Mouse (Mus musculus) brain, adult 2 months (tissue): Measurements from ENCODE around the gene St3gal3.

Experiments used
- DNase-seq: peaks from one replicate; pipeline ENCODE4 v3.0.0; 2011; ENCODE audit warnings: low read depth, low spot score

The St3gal3 gene

DNA sequence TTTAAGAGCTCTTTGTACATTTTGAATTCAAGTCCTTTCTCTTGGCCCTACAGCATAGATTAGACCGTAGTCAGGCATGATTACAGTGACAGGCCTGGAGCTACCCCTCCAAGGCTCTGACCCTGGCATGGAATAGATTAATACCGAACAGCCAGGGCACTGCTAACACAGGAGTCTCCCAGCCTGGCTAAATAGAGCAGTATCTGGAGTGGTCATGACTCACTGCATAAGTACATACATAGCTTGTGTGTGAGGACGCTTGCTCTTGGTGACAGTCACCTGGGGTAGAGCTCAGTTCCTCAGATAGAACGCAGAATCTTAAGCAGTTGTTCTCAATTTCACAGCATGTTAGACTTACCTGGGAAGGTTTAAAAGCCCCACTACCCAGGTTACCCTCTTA is 112.3 kb downstream of the St3gal3 start:
- DNase-seq = no peak

DNA sequence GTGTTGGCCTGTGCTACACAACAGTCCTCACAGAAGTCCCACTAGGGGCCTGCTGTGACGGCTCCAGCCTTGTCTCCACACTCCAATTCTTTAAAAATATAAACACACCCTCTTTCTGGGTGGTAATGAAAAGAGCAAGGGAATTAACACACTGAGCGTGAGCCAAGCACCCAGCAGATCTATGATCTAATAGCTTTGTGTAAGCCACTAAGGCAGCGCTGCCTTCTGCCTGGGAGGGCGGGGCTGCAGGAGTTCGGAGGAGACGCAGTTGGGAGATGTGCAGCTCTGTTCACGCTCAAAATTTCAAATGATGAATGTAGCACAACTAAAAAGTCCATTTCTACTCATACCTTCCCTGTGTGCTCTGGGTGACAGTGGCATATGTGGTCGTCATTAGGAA is 115.1 kb downstream of the St3gal3 start:
- no peak for DNase-seq

DNA sequence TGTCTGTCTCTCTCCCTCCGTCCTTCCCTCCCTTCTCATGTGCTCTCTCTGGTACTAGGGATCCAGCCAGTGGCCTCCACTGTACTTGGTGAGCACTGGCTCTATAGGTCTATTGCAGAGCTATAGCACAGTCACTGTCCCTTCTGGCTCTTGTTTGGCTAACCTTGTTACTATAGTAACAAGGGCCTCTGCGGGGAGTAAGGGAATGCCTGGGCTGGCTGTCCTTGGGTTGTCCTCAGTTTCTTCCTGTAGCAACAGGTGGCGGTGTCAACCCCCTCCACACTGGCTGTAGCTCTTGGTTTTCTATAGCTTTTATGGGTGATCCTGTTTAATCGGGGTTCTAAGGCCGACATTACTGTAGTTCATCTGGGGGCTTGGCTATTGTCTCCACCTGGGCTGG is 115.5 kb downstream of the St3gal3 start:
- DNase-seq = no peak

DNA sequence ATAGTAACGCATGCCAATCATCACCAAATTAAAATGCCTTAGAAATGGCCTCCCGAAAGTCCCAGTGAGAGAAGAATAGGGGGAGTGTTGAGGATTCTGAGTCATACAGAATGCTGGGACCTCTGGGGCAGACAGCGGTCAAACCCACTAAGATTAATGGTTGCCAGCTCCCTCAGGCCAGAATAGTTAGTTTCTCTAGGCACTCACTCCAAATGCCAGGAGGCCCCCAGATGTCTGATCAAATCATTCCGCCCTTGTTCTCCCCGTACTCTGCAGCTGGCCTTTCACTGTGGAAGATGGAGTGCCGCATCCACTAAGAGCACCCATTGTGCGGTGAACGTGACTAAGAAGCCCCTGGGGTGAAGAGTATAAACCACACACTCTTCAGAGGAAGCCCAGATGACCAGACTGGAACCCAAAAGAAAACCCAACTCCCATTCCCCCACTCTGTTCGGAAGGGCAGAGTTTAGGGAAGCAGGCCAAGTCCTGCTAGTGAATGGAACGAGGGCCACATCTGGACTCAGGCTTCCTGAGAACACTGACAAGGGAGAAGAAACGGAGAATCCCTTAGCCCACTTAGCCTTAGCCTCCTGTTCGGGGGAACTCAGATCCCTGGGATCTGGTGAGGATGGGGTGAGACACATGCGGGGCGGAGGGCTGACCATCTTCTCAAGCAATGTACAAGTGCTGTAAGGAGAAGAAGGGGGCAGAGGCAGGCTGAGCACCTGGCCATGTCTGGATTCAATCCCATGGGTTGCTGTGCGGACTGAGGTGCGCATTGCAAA is 117.5 kb downstream of the St3gal3 start:
- DNase-seq = no peak

DNA sequence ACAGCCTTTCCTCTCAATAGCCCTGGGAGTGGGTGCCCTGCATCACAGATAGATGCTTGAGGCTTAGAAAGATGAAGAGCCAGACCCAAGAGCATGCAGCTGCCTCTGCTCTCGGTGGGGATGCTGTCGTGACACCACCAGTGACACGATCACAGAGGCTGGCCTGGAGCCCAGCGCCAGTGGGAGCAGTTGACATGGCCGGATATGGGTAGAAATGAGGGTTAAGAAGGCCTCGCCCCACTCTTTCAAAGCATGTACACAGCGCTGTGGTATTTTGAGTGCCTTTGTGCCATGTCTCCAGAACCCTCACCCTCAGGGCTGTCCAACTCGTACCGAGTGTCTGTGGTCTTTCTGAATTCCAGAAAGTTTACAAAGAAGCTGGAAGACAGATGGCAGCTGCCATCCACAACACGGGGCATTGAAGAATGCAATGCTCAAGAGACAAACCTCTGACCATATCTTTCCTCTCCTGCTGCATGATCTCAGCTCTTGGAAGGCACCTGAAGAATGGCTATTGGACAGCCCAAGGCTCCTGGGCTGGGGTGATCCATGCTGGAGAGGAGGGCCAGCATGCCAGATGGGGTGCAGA is 118.3 kb downstream of the St3gal3 start:
- DNase-seq = no peak

DNA sequence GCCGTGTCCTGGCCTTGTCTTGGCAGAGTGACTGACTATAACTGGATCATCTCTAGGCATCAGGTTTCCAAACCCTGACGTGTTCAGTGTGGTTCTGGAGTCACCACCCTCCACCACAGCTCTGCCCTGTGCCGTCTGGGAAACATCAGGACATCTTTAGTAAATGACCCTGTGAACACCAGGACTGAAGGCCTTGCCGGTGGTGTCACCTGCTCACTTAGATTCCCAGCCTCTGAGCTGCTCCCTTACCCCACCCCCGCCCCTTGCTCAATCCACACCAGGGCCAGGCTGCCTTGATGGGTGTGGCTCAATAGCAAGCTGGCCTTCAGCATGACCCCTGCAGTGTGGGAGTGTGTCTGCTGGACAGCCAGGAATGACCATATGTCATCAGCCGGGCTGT is 119.1 kb downstream of the St3gal3 start:
- DNase-seq = peak; percentile 73

DNA sequence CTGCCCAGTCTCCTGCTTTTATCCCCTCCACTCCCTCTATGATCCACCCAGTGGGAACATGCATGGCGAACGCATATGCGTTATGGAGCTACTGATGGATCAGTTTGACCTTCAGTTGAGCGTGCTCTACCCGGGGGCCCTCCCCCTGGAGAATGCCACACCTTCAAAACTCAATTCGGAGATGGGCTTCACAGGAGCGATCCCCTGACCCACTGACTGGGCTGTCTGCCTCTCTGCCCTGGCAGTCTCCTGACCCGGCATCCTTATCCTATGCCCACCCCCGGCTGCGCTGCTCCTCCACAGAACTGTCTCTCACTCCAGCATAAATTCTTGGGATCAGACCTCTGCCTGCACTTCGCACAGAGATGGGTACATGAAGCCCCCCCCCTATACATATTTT is 119.6 kb downstream of the St3gal3 start:
- DNase-seq = no peak

DNA sequence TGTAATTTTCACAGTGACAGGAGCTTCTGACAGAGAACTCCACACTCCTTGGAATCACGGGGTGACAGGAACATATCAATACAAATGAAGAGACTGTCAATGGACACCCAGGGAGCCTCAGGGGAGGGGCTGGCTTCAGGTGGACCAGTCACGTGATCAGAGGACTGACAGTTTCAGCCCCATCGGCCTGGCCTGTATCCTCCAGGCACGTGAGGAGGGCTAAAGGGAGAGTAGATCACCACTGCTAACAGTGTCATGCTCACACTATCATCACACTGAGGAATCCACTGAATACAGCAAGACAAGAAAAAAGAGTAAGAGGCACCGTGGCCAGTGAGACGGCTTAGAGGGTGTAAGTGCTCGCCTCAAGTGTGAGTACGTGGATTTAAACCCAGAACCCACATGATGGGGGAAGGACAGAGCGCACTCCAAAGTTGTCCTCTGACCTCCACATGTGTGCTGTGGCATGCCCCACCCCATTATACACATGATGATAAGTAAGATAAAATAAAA is 124.0 kb downstream of the St3gal3 start:
- DNase-seq = no peak

DNA sequence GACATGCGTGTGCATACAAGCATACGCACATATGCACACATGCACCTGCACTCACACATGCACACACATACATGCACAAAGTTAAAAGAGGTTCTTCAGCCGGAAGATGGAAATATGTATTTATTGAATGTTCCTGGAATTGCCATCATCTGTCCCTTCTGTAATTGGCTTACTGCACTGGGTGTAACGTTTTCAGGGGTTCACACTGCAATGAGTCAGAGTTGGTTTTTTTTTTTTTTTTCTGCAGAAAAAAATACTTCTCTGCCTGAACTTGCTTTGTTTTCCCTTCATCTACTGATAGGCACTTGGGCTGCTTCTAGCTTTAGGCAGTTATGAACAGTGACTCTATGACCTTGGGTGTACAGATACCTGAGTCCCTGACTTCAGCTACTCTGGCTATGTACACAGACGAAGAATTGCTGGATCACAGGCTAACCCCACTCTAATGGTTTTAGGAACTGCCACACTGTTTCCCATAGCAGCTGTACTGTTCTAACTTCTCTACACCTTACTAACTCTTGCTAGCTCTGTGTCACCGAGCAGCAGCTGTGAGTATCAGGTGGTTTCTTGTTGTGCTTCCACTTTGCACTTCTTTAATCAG is 126.2 kb downstream of the St3gal3 start:
- no peak for DNase-seq

DNA sequence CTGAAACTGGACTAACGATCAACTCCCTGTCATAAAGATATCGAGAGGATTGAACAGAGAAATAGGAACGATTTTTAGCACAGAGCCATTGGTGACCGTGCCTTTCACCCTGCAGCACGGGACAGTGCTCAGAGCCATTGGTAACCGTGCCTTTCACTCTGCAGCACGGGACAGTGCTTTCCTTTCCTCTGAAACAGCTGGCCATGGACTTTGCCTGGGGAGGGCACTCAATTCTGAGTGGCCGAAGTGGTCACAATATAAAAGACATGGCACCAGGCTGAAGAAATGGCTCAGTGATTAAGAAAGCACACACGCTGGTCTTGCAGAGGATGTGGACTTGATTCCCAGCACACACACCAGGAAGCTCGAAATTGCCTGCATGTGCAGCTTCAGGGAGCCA is 133.4 kb downstream of the St3gal3 start:
- no peak for DNase-seq

DNA sequence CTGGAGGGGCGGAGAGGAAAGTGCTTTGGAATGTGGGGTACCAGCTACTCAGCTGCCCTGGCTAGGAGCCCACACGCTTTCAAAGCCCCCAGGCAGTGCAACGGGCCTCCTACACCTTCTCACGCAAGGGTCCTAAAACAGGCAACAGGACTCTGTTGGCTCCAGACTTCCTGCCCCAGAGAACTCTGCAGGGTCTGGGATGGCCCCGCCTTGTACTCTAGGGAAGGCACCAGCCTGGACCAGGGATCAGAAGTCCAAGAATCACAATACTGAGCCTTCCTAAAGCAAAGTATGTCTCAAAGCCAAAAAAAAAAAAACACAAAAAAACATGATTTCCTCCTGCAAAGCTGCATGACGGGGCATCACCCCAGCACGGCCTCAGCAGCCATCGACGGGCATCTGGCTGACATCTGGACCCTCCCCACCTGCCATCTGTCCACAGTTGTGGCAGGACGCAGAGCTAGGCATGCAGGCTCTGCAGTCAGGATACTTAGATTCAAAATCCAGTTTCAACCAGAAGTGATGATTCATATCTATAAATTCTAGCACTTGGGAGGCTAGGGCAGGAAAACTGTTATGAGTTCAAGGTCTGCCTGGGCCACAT is 134.0 kb downstream of the St3gal3 start:
- no peak for DNase-seq

DNA sequence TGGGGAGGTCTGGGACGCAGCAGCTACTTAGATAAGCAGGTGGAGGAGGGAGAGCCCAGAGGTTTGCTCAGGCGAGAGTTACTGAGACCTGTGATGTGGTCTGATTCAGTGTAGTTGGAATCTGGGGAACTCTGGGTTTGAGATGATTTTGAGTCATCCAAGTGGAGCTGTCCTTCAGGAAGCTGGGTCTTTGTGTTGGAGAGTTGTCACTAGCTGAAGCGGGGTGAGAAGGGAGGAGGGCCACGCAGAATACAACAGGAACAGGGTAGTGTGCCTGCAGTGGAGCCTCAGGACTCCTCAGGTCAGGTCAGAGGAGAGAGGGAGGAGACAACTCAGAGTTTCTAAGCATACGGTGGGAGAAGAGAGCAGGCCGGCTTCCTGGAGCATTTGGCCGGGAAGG is 134.8 kb downstream of the St3gal3 start:
- DNase-seq = no peak

DNA sequence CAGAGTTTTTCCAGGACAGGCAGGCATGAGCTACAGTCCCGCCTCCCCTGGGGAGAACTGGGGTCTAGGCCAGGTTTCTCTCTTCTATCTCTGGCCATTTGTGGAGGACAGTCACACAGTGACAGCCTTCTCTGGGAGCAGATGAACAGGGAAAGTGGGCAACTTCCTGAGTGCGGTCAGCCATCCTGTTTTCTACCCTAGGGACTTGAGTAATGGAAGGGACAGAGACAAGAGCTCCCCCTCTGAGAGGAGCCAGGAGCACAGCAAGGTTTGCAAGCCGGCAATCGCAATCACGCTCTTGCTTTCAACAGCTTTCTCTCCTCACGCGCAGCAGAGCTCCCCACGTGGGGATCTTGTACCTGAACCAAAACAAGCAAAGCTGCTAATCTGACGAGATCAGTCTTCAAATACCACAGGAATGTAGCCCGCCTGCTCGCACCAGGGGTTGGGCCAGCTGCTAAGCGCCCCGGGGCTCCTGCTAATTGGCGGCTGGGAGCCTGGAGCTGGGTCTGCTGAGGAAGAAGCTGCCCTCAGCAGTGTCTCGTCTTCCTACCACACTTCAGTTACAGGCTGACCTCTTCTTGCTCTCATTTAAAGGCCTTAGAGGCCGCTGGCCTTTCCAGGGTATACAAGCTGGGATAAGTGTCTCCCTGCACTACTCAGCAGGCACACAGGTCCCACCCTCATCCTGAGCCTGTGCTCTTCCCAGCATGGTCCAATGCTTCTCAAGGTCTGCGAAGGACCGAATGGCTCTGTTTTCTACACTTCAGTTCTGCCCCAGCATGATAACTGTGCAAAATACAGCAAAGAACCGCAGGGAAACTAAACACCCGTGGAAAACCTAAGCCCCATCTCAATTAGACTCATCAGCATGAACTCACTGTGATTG is 137.1 kb downstream of the St3gal3 start:
- DNase-seq = peak; percentile 74

DNA sequence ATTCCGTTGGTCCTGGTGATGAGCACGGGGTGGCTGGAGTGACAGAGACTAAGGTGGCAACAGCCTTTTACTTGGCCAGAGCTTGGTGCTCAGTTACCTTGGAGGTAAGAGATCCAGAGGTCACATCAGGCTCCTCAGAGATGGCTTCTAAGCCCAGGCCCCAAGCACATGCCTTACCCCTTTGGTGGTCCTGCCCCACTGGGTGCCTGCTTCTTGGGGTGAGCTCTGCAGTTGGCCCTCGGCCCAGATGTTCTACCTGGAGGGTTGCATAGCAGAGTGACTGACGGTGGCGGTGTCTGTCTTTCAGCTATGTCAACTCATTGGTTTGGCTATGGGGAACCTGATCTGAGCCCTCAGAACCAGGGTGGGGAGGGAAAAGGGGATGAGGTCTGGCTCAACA is 138.0 kb downstream of the St3gal3 start:
- DNase-seq = no peak

DNA sequence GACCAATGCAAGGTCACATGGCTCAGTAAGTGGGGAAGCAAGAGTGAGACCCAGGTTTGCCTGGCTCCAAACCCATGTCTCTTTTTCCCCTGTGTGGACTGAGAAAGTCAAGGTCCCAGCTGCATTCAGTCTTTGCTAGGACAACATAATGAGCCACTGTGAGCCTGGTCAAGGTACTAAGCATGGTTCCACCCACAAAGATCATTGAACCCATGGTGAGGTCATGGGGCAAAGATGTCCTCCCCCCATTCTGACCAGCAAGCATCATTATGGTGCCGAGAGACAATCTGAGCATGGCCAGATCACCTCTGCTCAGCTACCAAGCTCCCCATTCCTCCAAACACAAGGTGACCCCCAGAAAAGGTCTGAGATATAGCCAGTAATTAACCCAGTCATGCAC is 139.3 kb downstream of the St3gal3 start:
- DNase-seq = no peak

DNA sequence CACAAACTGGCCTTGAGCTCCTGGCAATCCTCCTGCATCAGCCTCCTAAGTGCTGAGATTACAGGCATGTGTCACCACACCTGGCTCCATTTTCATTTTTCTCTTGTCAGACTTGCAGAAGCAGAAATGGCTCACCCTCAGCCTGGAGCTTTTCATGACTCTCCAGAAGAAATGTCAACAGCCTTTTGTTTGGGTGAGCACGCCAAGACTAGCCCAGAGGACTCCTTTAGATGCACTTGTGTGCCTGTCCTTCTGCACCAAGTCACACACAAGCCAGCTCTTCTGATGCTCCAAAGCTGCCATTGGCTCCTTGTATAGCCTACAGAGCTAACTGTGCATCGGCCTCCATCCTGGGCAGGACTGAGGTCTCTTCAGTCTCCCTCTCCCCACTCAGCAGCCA is 141.3 kb downstream of the St3gal3 start:
- DNase-seq = no peak

DNA sequence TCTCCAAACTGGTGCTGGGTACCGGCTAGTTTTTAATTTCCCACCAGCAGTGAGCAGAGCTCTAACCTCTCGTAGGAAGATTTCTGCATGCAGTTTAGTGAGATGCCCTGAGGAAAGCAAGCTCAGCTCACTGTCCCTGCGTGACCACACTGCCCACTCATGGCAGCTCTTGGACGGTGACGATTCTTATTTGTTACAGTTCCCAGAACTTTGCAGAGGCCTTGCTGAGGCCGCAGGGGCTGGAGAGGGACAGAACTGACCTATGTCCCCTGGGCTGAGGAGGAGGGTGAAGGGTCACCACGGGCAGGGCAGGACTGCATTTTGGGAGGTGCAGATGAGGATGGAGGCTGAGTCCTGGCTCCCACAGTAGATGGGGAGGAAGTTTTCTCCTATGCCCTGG is 141.8 kb downstream of the St3gal3 start:
- DNase-seq = no peak

DNA sequence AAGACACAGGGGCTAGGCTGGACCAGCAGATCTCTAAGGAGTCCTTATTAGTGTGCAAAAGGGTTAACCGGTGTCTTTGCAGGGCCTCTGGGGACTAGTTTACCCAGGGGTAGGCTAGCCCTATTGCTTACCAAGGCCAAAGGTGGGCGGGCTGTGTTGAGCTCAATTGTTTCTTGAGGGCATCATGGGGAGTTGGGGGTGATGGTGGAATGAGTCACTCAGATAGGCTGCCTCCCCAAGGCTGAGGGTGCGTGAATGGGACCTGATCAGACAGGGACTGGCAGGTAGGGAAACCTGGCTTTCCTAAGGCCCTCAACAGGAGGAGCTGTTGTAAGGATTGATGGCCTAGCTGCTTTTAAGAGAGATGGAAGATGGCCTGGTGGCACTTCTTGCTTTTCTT is 142.7 kb downstream of the St3gal3 start:
- DNase-seq = no peak

DNA sequence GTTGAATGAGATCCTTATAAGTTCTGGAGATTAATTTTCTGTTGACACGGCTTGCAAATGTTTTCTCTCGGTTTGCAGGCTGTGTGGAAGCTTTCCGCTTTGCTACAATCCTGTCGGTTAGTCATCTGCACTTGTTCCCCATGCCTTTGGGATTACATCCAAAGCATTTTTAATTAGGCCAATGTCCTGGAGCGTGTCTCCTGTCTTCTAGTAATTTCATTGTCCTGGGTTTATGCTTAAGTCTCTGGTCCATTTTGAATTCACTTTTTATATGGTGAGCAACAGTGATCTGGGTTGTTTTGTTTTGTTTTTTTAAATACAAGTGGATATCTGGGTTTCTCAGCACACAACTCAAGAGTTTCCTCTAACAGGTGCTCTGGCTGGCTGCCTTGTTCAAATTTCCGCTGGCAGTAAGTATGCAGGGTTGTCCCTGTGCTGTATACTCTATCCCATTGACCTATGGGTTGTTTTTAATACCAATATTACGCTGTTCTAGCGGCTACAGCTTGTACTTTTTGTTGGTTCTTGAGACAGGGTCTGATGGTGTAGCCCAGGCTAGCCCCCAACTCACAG is 143.6 kb downstream of the St3gal3 start:
- DNase-seq = peak; percentile 71

DNA sequence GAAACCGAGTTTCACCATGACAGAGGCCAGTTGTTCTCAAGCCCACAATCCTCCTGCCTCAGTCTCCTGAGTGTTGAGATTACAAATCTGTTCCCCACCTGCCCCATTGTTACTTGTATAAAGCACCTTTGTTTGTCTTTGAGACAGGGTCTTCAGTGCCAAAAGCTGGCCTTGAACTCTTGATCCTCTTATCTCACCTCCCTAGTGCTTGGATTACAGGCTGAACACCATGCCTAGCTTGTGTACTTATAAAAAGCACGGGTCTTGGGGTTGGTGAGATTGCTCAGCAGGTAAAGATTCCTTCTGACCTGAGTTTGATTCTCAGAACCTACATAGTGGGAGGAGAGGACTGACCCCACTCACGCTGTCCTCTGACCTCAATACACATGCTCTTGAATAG is 144.1 kb downstream of the St3gal3 start:
- DNase-seq = no peak

DNA sequence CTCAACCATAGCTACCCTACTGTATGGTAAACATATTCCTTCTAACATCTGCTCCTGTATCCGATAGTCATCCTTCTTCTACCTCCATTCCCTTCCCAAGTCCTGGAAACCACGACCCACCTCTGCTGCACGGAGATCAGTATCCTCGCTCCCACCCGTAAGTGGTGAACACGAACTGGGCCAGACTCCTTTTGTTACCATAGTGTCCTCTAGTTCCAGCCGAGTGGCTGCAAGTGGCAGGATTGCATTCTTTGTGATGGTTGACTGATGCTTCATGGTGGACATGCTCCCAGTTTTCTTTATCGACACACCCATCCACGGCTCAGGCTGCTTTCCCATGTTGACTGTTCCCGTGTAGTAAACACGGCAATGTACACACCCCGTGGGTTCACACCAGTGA is 144.9 kb downstream of the St3gal3 start:
- DNase-seq = no peak
